Mouse (Mus musculus): Measurements from ENCODE around the gene Magi2. TPM values are rescaled to one million over a fixed set of nuclear protein-coding genes. Genes with fewer than 3 reads are reported as not detected.

The Magi2 gene
- polyA plus RNA-seq, 1 experiment from 2014 or later = 3.2 TPM

DNA sequence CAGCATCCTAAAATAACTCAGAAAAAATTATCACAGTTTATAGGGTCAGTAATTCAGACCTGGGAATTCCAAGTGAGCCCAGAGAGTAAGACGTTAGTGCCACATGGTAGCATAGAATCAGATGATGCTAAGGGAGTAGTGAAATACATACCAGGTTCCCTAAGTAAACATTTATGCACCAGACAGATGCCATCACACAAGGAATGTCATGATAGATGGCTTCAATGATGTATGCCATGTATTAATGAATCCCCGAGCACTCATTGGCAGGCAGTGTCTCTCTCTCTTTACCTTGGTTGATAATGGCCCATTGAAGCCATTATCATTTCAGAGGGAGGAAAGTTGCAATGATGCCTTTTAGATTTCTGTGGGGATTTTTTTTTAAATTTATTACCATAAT is 490.5 kb downstream of the Magi2 start:
- no peak overlapping the region for H3K9ac ChIP-seq (ENCODE audit: low read length)
- 74% methylated on average over 2 of the region's 2 CpGs for whole genome bisulfite sequencing
- H3K9me3 ChIP-seq (ENCODE audit: control insufficient read depth, low read length) = no peaks in the 10 kb centered on the region
- no peak for ATAC-seq (replicated peaks; ENCODE audit: low FRiP score, low TSS enrichment, low read depth)
- no peaks in the 10 kb centered on the region for H3K4me1 ChIP-seq (replicated peaks; ENCODE audit: control insufficient read depth, insufficient read depth, low read length)
- no peaks in the 10 kb centered on the region for H3K36me3 ChIP-seq (ENCODE audit: control insufficient read depth, insufficient read depth, low read length)
- no peak overlapping the region for H3K27ac ChIP-seq (ENCODE audit: low read depth)
- no peak overlapping the region for H3K4me2 ChIP-seq (ENCODE audit: low read length)
- no peak for DNase-seq (ENCODE audit: low spot score)
- no peak overlapping the region for H3K4me3 ChIP-seq (ENCODE audit: low read depth, low read length)
- no peaks in the 10 kb centered on the region for H3K27me3 ChIP-seq (replicated peaks; ENCODE audit: control insufficient read depth, insufficient read depth, low read length)

DNA sequence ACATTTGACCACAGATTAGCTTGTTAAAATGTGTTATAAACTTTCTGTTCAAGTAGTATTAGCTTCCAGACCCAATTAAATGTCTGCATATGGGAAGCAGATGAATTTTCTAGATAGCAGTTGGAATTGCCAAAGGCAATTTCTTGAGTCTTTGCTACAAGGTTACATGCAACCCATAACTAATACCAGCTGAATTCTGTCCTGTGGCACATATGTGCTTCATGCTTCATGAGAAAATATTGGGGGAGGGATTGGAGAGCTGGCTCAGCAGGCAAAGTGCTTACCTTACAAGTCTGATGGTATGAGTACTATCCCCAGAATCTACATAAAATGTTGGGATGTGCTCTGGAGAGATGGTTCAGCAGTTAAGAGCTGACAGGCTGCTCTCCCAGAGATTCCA is 499.4 kb downstream of the Magi2 start:
- DNase-seq (ENCODE audit: low spot score) = no peak
- no peaks in the 10 kb centered on the region for H3K27me3 ChIP-seq (replicated peaks; ENCODE audit: control insufficient read depth, insufficient read depth, low read length)
- ATAC-seq (replicated peaks; ENCODE audit: low FRiP score, low TSS enrichment, low read depth) = no peak
- no peaks in the 10 kb centered on the region for H3K4me1 ChIP-seq (replicated peaks; ENCODE audit: control insufficient read depth, insufficient read depth, low read length)
- H3K27ac ChIP-seq (ENCODE audit: low read depth) = no peak overlapping the region
- no peaks in the 10 kb centered on the region for H3K9me3 ChIP-seq (ENCODE audit: control insufficient read depth, low read length)
- no peak overlapping the region for H3K4me2 ChIP-seq (ENCODE audit: low read length)
- no peak overlapping the region for H3K4me3 ChIP-seq (ENCODE audit: low read depth, low read length)
- H3K36me3 ChIP-seq (ENCODE audit: control insufficient read depth, insufficient read depth, low read length) = no peaks in the 10 kb centered on the region
- no peak overlapping the region for H3K9ac ChIP-seq (ENCODE audit: low read length)

DNA sequence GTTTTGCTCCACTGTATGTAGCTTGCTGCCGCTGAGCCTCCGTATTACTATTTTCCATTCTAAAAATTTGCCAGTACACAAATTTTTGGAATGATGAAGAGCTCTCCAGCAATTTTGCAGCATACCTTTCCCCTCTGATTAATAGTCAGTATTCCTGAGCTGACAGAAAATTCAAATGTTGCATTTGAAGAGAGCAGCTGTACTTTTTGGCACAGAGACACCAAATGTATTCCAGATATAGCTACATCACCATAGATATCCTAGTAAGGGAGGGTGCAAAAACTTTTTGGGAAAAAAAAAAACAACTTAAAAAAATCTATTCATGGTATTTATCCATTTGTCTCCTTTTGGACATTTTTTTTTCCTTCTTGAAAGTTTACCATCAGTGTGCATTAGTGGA is 518.5 kb downstream of the Magi2 start:
- H3K4me1 ChIP-seq (replicated peaks; ENCODE audit: control insufficient read depth, insufficient read depth, low read length) = no peaks in the 10 kb centered on the region
- no peaks in the 10 kb centered on the region for H3K27me3 ChIP-seq (replicated peaks; ENCODE audit: control insufficient read depth, insufficient read depth, low read length)
- H3K9me3 ChIP-seq (ENCODE audit: control insufficient read depth, low read length) = no peaks in the 10 kb centered on the region
- no peak overlapping the region for H3K4me3 ChIP-seq (ENCODE audit: low read depth, low read length)
- DNase-seq (ENCODE audit: low spot score) = no peak
- no peaks in the 10 kb centered on the region for H3K36me3 ChIP-seq (ENCODE audit: control insufficient read depth, insufficient read depth, low read length)
- H3K9ac ChIP-seq (ENCODE audit: low read length) = no peak overlapping the region
- no peak overlapping the region for H3K4me2 ChIP-seq (ENCODE audit: low read length)
- WGBS = 72% methylated on average over 2 of the region's 2 CpGs
- no peak for ATAC-seq (replicated peaks; ENCODE audit: low FRiP score, low TSS enrichment, low read depth)
- no peak overlapping the region for H3K27ac ChIP-seq (ENCODE audit: low read depth)

DNA sequence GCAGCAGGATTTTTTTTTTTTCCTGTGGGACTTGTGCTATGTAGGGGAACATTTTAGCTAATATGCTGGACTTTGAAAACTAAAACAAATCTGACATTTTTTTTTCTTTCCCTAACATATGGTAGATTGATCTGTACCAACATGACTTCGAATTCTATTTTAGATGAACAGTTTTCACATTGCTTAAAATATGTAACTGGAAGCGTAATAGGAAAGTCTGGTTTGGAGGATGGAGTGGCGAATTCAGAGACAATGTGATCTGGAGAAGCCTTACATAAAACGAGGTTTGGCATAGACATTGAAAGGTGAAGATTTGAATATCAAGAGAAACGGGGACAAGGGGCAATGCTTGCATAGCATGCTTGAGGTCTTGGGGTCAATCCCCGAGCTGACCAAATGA is 519.1 kb downstream of the Magi2 start:
- Histone ChIP-seq H3K4me1 (replicated peaks; ENCODE audit: control insufficient read depth, insufficient read depth, low read length) (no peaks in the 10 kb centered on the region), H3K9me3 (ENCODE audit: control insufficient read depth, low read length) (no peaks in the 10 kb centered on the region), H3K4me2 (ENCODE audit: low read length) (no peak overlapping the region), H3K27me3 (replicated peaks; ENCODE audit: control insufficient read depth, insufficient read depth, low read length) (no peaks in the 10 kb centered on the region), H3K4me3 (ENCODE audit: low read depth, low read length) (no peak overlapping the region), H3K27ac (ENCODE audit: low read depth) (no peak overlapping the region), H3K9ac (ENCODE audit: low read length) (no peak overlapping the region), H3K36me3 (ENCODE audit: control insufficient read depth, insufficient read depth, low read length) (no peaks in the 10 kb centered on the region)
- DNase-seq (ENCODE audit: low spot score) (no peak), ATAC-seq (replicated peaks; ENCODE audit: low FRiP score, low TSS enrichment, low read depth) (no peak)
- 73% methylated on average over 6 of the region's 6 CpGs for WGBS

DNA sequence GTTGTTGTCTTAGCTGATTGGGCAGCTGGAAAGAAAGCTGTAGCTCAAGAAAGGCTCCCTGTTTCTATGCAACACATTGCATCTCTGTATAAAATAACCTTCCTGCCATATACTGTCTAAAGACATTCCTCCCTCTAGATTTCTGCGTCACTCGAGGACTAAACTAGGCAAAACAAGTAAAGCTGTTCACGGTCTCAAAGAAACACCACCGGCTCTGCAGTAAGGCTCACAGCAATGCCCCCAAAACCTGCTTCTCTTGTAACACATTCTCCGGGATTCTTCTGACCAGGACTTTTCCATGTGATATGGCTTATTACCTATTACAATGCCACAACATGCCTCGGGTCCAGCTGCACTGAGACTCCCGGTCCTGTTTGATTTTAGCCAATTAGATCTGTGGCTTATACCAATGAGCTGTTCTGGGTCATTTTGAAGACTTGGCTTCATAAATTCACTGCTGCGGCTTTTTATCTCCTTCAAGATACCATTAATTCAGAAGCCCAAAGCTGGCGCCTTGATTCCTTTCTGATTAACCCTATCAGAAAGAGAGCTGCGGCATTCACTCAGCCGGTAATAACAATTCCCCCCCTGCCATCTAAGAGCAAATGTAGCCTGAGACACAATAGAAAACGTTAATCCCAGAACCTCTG is 520.2 kb downstream of the Magi2 start:
- Histone ChIP-seq H3K4me2 (ENCODE audit: low read length) (no peak overlapping the region), H3K4me3 (ENCODE audit: low read depth, low read length) (no peak overlapping the region), H3K36me3 (ENCODE audit: control insufficient read depth, insufficient read depth, low read length) (no peaks in the 10 kb centered on the region), H3K4me1 (replicated peaks; ENCODE audit: control insufficient read depth, insufficient read depth, low read length) (no peaks in the 10 kb centered on the region), H3K9ac (ENCODE audit: low read length) (no peak overlapping the region), H3K9me3 (ENCODE audit: control insufficient read depth, low read length) (no peaks in the 10 kb centered on the region), H3K27me3 (replicated peaks; ENCODE audit: control insufficient read depth, insufficient read depth, low read length) (no peaks in the 10 kb centered on the region), H3K27ac (ENCODE audit: low read depth) (no peak overlapping the region)
- DNase-seq (ENCODE audit: low spot score) (no peak), ATAC-seq (replicated peaks; ENCODE audit: low FRiP score, low TSS enrichment, low read depth) (no peak)
- 75% methylated on average over 12 of the region's 12 CpGs for WGBS

DNA sequence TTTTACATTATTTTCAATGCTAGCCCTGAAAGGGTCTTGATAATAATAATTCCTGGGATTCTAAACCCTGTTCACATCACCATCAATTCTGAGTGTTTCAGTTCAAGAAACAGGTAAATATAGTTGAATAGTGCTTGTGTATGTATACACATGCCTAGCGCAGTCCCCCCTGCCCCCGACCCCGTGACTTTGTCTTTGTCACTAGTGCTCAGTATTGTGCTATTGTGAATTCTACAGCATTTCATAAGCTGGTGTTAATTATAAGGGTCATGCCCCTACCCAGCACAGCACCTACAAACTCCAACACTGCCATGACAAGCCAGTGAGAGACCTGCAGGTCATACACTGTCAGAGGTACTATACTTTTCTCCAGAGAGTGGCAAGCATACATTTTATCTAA is 520.8 kb downstream of the Magi2 start:
- DNase-seq (ENCODE audit: low spot score) = no peak
- no peaks in the 10 kb centered on the region for H3K9me3 ChIP-seq (ENCODE audit: control insufficient read depth, low read length)
- H3K4me1 ChIP-seq (replicated peaks; ENCODE audit: control insufficient read depth, insufficient read depth, low read length) = no peaks in the 10 kb centered on the region
- no peaks in the 10 kb centered on the region for H3K27me3 ChIP-seq (replicated peaks; ENCODE audit: control insufficient read depth, insufficient read depth, low read length)
- WGBS = 86% methylated on average over 3 of the region's 3 CpGs
- no peak overlapping the region for H3K9ac ChIP-seq (ENCODE audit: low read length)
- no peaks in the 10 kb centered on the region for H3K36me3 ChIP-seq (ENCODE audit: control insufficient read depth, insufficient read depth, low read length)
- H3K4me3 ChIP-seq (ENCODE audit: low read depth, low read length) = no peak overlapping the region
- H3K27ac ChIP-seq (ENCODE audit: low read depth) = no peak overlapping the region
- no peak overlapping the region for H3K4me2 ChIP-seq (ENCODE audit: low read length)
- no peak for ATAC-seq (replicated peaks; ENCODE audit: low FRiP score, low TSS enrichment, low read depth)

DNA sequence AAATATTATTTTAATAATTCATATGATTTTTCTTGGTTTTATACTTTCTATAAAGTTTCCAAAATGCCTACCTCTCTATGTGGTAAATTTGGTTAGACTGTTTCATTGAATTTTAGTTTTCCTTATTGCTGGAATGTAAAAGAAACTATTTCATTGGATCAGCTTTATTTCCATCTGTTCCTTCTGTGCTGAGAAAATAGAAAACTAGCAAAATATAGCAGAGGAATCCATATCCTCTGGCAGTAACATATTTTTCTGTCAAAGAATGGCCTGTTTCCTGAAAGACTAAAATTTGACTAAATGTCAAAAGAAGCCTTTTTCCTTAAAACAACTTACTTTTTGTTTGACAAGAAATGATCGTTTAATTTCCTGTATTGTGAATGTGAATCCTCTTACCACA is 552.4 kb downstream of the Magi2 start:
- Histone ChIP-seq H3K4me3 (ENCODE audit: low read depth, low read length) (no peak overlapping the region), H3K27me3 (replicated peaks; ENCODE audit: control insufficient read depth, insufficient read depth, low read length) (no peaks in the 10 kb centered on the region), H3K4me1 (replicated peaks; ENCODE audit: control insufficient read depth, insufficient read depth, low read length) (no peaks in the 10 kb centered on the region), H3K27ac (ENCODE audit: low read depth) (no peak overlapping the region), H3K4me2 (ENCODE audit: low read length) (no peak overlapping the region), H3K9me3 (ENCODE audit: control insufficient read depth, low read length) (no peaks in the 10 kb centered on the region), H3K36me3 (ENCODE audit: control insufficient read depth, insufficient read depth, low read length) (no peaks in the 10 kb centered on the region), H3K9ac (ENCODE audit: low read length) (no peak overlapping the region)
- ATAC-seq (replicated peaks; ENCODE audit: low FRiP score, low TSS enrichment, low read depth) (no peak), DNase-seq (ENCODE audit: low spot score) (no peak)
- WGBS = 79% methylated on average over 1 of the region's 1 CpGs

DNA sequence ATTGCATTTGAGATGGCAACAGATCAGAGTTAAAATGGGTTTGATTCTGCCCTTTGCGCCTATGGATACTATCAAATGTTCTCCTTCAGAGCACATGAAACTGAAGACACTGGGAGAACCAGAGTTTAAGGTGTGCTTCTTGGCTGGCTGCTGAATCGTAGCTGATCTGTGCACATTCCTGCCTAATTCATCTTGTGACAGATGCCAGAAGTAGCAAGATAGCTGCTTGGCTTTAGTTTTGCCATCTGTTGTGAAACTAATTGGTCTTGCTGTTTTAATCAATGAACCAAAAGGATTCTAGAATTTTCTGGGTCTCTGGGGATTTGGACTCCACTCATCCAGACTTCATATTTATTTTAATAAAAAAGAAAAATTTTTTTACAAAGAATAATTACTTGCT is 553.2 kb downstream of the Magi2 start:
- no peak for DNase-seq (ENCODE audit: low spot score)
- WGBS = 69% methylated on average over 2 of the region's 2 CpGs
- Histone ChIP-seq H3K9ac (ENCODE audit: low read length) (no peak overlapping the region), H3K27ac (ENCODE audit: low read depth) (no peak overlapping the region), H3K4me3 (ENCODE audit: low read depth, low read length) (no peak overlapping the region), H3K4me2 (ENCODE audit: low read length) (no peak overlapping the region), H3K27me3 (replicated peaks; ENCODE audit: control insufficient read depth, insufficient read depth, low read length) (no peaks in the 10 kb centered on the region), H3K9me3 (ENCODE audit: control insufficient read depth, low read length) (no peaks in the 10 kb centered on the region), H3K4me1 (replicated peaks; ENCODE audit: control insufficient read depth, insufficient read depth, low read length) (no peaks in the 10 kb centered on the region), H3K36me3 (ENCODE audit: control insufficient read depth, insufficient read depth, low read length) (no peaks in the 10 kb centered on the region)
- no peak for ATAC-seq (replicated peaks; ENCODE audit: low FRiP score, low TSS enrichment, low read depth)

DNA sequence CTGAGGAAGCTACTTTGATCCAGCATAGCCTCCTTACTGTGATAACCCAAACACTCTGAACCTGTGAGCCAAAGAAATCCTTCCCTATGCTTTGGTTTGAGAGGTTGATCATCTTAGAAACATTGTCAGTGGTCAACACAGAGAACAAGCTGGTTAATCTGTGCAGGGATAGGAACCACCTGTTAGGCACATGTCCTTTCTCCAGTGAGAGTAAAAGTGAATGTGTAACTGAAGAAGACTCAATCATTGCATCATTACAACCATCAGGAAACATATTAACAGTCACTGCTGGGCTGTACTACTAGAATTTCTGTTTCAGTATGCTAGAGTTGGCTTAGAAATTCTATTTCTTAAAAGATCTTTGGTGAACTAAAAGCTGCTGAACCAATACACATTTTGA is 558.5 kb downstream of the Magi2 start:
- no peaks in the 10 kb centered on the region for H3K36me3 ChIP-seq (ENCODE audit: control insufficient read depth, insufficient read depth, low read length)
- no peak overlapping the region for H3K9ac ChIP-seq (ENCODE audit: low read length)
- H3K27me3 ChIP-seq (replicated peaks; ENCODE audit: control insufficient read depth, insufficient read depth, low read length) = no peaks in the 10 kb centered on the region
- H3K4me3 ChIP-seq (ENCODE audit: low read depth, low read length) = no peak overlapping the region
- H3K27ac ChIP-seq (ENCODE audit: low read depth) = no peak overlapping the region
- ATAC-seq (replicated peaks; ENCODE audit: low FRiP score, low TSS enrichment, low read depth) = no peak
- no peak for DNase-seq (ENCODE audit: low spot score)
- no peaks in the 10 kb centered on the region for H3K4me1 ChIP-seq (replicated peaks; ENCODE audit: control insufficient read depth, insufficient read depth, low read length)
- H3K4me2 ChIP-seq (ENCODE audit: low read length) = no peak overlapping the region
- H3K9me3 ChIP-seq (ENCODE audit: control insufficient read depth, low read length) = no peaks in the 10 kb centered on the region
